Mouse (Mus musculus) MEL (cell line): ENCODE measurements around the gene Qdpr.

ENCODE experiments used
- CHD2 ChIP-seq: IDR thresholded peaks from 2 replicates; pipeline ENCODE4 v1.6.1; 2011; ENCODE audit warnings: low read length, improper control_type of control experiment
- CTCF ChIP-seq, 3 experiments: IDR thresholded peaks in 2 of 3; conservative IDR thresholded peaks in 1 of 3; 2 replicates each; pipeline ENCODE4 v1.5.1; 2011 to 2012; ENCODE audit warnings: low read length in 3 of 3, low read depth in 2 of 3, mild to moderate bottlenecking in 2 of 3, improper control_type of control experiment in 1 of 3, inconsistent platforms in 1 of 3, mixed read lengths in 1 of 3, moderate library complexity in 1 of 3; ENCODE audit not compliant: control insufficient read depth in 1 of 3, insufficient read depth in 1 of 3, poor library complexity in 1 of 3, severe bottlenecking in 1 of 3
- E2F4 ChIP-seq: IDR thresholded peaks from 2 replicates; pipeline ENCODE4 v1.6.1; 2011; ENCODE audit warnings: low read depth, low read length, improper control_type of control experiment, borderline replicate concordance
- EP300 ChIP-seq, 2 experiments: IDR thresholded peaks; 2 replicates each; pipeline ENCODE4 v1.6.1; 2011; ENCODE audit warnings: improper control_type of control experiment in 2 of 2, low read length in 2 of 2, low read depth in 1 of 2, mild to moderate bottlenecking in 1 of 2
- MAFK ChIP-seq: IDR thresholded peaks from 2 replicates; pipeline ENCODE4 v1.6.1; 2011; ENCODE audit warnings: low read depth, mild to moderate bottlenecking, low read length, improper control_type of control experiment, borderline replicate concordance
- MAZ ChIP-seq: IDR thresholded peaks from 2 replicates; pipeline ENCODE4 v1.6.1; 2012; ENCODE audit warnings: low read depth, mild to moderate bottlenecking, inconsistent platforms, low read length, improper control_type of control experiment
- MXI1 ChIP-seq: IDR thresholded peaks from 2 replicates; pipeline ENCODE4 v1.6.1; 2011; ENCODE audit warnings: mild to moderate bottlenecking, low read depth, low read length, improper control_type of control experiment
- MYC ChIP-seq: IDR thresholded peaks from 2 replicates; pipeline ENCODE4 v1.6.1; 2011; ENCODE audit warnings: low read depth, mild to moderate bottlenecking, low read length, improper control_type of control experiment, moderate library complexity
- NELFE ChIP-seq: IDR thresholded peaks from 2 replicates; pipeline ENCODE4 v1.6.1; 2011; ENCODE audit warnings: low read depth, low read length, improper control_type of control experiment
- POLR2A ChIP-seq, 2 experiments: IDR thresholded peaks; 2 replicates each; pipeline ENCODE4 v1.6.1; 2011 to 2012; ENCODE audit warnings: low read length in 2 of 2, mild to moderate bottlenecking in 2 of 2, control low read depth in 1 of 2, improper control_type of control experiment in 1 of 2, low read depth in 1 of 2, moderate library complexity in 1 of 2; ENCODE audit not compliant: control insufficient read depth in 1 of 2, insufficient read depth in 1 of 2, poor library complexity in 1 of 2
- POLR2AphosphoS2 ChIP-seq: IDR thresholded peaks from 2 replicates; pipeline ENCODE4 v1.6.1; 2011; ENCODE audit warnings: low read length, improper control_type of control experiment
- USF1 ChIP-seq: IDR thresholded peaks from 2 replicates; pipeline ENCODE4 v1.6.1; 2014; ENCODE audit warnings: low read depth, mild to moderate bottlenecking, inconsistent platforms, low read length, improper control_type of control experiment, moderate library complexity
- ZC3H11A ChIP-seq: IDR thresholded peaks from 2 replicates; pipeline ENCODE4 v1.6.1; 2012; ENCODE audit warnings: low read depth, mild to moderate bottlenecking, inconsistent platforms, low read length, improper control_type of control experiment
- ZNF384 ChIP-seq: IDR thresholded peaks from 2 replicates; pipeline ENCODE4 v1.6.1; 2012; ENCODE audit warnings: low read depth, mild to moderate bottlenecking, inconsistent platforms, low read length, improper control_type of control experiment

- TF ChIP-seq POLR2AphosphoS2 = 0 out of 2 replicates have a peak, but pooled peaks have one; percentile 38
- TF ChIP-seq ZNF384 = no peak
- no peak for TF ChIP-seq CTCF (IDR thresholded peaks at IDR 0.05 in 2 of 3, conservative IDR thresholded peaks at IDR 0.05 in 1 of 3; ENCODE audit: control insufficient read depth in 1 of 3, insufficient read depth in 1 of 3, low read depth in 2 of 3, low read length in 3 of 3, poor library complexity in 1 of 3, severe bottlenecking in 1 of 3)
- TF ChIP-seq EP300 (IDR thresholded peaks at IDR 0.05; ENCODE audit: low read depth in 1 of 2, low read length in 2 of 2) = peak; percentile 84 to 90
- TF ChIP-seq POLR2A (IDR thresholded peaks at IDR 0.05; ENCODE audit: control insufficient read depth in 1 of 2, insufficient read depth in 1 of 2, low read depth in 1 of 2, low read length in 2 of 2, poor library complexity in 1 of 2) = 0 out of 4 replicates have a peak, but pooled peaks of 1 of the 2 experiments have one; percentile 38
- TF ChIP-seq MAFK = no peak
- TF ChIP-seq MAZ = no peak
- TF ChIP-seq E2F4 = no peak
- TF ChIP-seq NELFE = no peak; the same call in 1 of the 2 replicates
- peak; percentile 70; the same call in 1 of the 2 replicates for TF ChIP-seq MYC
- TF ChIP-seq USF1 = peak; percentile 81
- TF ChIP-seq ZC3H11A = no peak
- peak; percentile 79 for TF ChIP-seq MXI1
- TF ChIP-seq CHD2 = no peak
Measured at GRCm38 (mm10) chr5:45426416-45427034, 23.5 kb downstream of the Qdpr start.
